Mouse (Mus musculus) cerebellum, postnatal 36 days (tissue): ENCODE data around the gene Hnrnpl.

ENCODE experiments used
- DNase-seq, 2 experiments: peaks; one replicate each; pipeline ENCODE4 v3.0.0; 2021 to 2022; ENCODE audit warnings: mixed read lengths in 2 of 2

The Hnrnpl gene

GRCm38 (mm10) chr7:28812949-28813348 is 4.6 kb downstream of the Hnrnpl start:
- DNase-seq: no peak

DNA sequence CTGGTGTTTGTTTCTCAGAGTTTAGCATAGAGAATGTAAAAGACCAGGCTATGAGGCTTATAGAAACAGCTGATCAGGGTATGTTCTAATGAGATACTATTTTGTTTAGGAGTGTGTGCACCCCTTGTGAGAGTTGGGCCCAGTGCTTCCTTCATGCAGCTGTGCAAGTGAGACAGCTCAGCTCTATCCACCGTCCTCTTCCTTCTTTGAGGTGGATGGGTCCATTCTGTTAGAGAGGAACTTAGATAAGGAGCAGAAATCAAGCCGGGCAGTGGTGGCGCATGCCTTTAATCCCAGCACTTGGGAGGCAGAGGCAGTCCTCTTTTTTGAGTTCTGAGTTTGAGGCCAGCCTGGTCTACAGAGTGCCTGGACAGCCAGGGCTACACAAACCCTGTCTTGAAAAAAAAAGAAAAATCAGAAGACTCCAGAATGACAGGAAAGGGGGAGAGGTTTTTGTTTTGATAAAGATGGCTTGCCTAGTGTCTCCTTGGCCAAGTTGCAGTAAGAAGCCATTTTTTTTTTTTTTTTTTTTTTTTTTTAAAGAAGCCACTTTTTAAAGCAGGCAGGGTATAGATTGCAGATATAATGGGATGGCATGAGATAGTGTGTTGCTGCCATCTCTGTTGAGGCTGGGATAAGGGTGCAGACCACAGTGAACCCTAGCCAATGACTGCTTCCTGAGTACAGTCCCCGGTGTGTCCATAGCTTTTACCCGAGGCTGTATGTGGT is 6.1 kb downstream of the Hnrnpl start:
- DNase-seq: no peak

- no peak for DNase-seq
Observed at GRCm38 (mm10) chr7:28815230-28815629, 6.9 kb downstream of the Hnrnpl start.

DNA sequence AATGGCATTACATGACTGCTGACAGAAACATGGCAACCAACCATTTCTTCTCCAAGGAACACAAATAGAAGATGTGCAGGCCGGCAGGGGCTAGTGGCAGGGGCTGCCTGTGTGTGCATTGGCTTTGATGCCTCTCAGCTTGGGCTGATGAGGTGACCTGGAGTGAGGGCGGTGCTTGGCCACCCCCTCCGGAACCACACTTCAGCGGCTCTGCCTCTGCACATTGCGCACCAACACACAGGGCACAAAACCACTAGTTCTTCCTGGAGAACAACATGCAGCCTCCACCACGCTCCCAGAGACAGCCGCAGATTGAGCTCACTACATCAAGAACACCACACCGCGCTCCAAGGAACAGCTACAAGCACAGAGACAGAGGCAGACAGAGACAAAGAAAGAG is 7.9 kb downstream of the Hnrnpl start:
- DNase-seq: no peak

DNA sequence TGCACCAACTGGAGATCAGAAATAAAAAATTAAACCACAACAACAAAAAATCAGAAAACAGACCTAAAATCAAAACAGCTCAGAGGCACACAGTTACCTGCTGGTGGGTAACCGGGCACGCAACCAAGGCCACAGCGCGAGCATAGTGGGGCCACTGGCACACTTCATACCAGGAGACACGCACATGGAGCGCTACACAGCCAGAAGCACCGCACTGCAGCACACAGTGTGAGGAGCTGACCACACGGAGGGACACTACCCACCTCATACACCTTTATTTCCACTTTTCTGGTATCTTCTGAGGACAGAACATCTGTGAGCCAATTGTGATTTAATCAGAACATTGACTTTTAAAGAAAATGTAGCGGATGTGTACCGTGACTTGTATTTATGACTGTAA is 8.6 kb downstream of the Hnrnpl start:
- no peak for DNase-seq

- DNase-seq: no peak
Observed at GRCm38 (mm10) chr7:28817524-28817923, 9.2 kb downstream of the Hnrnpl start.

DNA sequence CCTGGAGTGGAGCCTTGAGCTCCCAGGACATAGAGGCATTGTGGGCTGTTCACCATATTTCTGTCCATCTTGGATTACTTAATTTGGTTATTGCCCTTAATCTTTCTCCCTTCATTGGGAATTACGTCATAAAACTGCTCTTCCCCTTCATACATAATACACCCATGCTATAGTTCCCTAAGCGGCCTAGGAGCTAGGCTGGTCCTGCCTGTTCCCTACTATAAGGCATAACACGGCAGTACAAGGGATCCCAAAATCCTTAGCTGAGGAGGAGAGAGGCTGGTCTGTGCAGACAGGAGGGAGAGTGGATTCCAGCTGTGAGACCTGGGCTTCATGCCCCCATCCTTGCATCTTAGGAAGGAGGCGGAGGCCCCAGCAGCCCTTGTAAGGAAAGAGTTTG is 9.6 kb downstream of the Hnrnpl start:
- DNase-seq: no peak

DNA sequence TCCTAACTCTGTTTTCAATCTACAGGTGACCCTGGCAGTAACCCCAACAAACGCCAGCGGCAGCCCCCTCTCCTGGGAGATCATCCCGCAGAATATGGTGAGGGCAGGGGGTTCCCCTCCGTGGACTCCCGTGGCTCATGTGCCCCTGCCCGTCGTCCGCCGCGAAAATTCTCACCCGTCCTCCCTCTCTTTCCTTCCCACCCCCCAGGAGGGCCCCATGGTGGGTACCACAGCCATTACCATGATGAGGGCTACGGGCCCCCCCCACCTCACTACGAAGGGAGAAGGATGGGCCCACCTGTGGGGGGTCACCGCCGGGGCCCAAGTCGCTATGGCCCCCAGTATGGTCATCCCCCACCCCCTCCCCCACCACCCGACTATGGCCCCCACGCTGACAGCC is 10.1 kb downstream of the Hnrnpl start:
- no peak for DNase-seq

DNA sequence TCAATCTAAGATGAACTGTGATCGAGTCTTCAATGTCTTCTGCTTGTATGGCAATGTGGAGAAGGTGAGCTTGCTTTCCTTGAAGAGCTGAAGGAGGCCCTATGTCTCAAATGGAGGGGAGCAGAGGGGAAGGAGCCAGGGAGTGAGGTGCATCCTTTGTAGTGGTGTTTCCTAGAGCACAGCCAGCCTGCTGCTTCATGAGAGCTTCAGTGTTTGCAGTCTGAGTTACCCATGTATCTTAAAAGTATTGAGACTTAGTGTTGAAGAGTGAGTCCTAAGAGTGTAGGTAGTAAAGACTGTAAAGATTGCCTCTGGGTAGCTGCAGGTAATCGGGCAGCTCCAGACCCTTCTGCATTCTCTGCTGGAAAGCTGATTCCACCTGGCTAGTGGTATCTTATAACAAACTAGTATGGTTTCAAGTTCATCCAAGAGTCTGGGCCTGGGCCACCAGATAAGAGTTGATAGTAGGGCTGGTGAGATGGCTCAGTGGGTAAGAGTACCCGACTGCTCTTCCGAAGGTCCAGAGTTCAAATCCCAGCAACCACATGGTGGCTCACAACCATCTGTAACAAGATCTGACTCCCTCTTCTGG is 10.6 kb downstream of the Hnrnpl start:
- DNase-seq: no peak

DNA sequence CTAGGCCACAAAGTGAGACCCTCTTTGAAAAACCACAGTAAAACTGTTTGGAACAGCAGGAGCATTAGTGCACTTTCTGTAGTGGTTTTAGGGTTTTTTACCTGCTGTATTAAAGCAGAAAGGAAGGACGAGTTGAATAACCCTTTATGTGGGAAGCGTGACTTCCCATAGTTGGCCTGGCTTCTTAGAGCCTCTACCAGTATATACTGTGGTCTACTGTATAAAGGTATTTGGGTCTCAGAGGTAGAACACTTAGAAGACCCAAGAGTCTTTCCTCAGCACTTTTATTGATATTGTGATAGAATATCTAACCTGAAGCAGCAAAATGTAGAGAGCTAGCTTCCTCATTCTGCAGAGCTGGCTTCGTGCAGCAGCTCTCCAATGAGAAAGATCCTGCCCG is 11.2 kb downstream of the Hnrnpl start:
- no peak for DNase-seq

- no peak for DNase-seq
Observed at GRCm38 (mm10) chr7:28820358-28821260, 12.3 kb downstream of the Hnrnpl start.

GRCm38 (mm10) chr7:28821261-28821831 is 13.0 kb downstream of the Hnrnpl start:
- peak; percentile 71 to 81 for DNase-seq

GRCm38 (mm10) chr7:28822556-28822955 is 14.2 kb downstream of the Hnrnpl start:
- no peak for DNase-seq

GRCm38 (mm10) chr7:28822993-28823903 is 14.9 kb downstream of the Hnrnpl start:
- no peak for DNase-seq

GRCm38 (mm10) chr7:28823932-28824331 is 15.6 kb downstream of the Hnrnpl start:
- no peak for DNase-seq

GRCm38 (mm10) chr7:28824941-28825685 is 16.8 kb downstream of the Hnrnpl start, which contains the start of gene Ech1:
TSS of gene Ech1 (plus strand) at chr7:28825217.
- peak; percentile 87 for DNase-seq

GRCm38 (mm10) chr7:28825686-28826401 is 17.5 kb downstream of the Hnrnpl start:
- no peak for DNase-seq

DNA sequence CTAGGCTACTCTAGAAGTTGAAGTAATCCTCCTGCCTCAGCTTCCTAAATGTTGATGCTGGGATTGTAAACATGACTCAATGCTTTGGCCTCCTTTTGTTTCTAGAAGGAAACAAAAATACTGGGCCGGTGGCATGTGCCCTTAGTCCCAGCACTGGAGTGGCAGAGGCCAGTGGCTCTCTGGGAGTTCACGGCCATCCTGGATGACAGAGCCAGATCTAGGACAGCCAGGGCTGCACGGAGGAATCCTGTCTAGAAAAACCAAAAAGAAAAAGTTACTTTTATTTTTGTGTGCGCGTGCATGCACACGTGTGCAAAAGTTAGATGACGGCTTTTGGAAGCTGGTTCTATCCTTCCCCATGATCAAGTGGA is 18.0 kb downstream of the Hnrnpl start:
- DNase-seq: no peak

DNA sequence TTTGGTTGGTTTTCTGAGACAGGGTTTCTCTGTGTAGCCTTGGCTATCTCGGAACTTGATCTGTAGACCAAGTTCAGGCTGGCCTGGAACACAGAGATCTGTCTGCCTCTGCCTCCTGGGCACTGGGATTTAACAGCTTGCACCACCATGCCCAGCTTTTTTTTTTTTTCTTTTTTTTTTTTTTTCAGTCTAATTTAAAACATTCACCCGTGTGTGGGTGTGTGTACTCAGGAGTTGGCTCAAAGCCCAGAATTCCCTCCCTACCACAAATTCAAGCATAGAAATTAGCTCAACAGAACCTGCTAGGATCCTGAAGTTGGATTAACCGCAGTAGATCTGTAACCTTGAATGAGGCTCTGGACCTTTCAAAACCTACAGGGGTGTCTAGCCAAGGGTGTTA is 19.0 kb downstream of the Hnrnpl start:
- DNase-seq: no peak

GRCm38 (mm10) chr7:28829821-28830220 is 21.5 kb downstream of the Hnrnpl start:
- no peak for DNase-seq

DNA sequence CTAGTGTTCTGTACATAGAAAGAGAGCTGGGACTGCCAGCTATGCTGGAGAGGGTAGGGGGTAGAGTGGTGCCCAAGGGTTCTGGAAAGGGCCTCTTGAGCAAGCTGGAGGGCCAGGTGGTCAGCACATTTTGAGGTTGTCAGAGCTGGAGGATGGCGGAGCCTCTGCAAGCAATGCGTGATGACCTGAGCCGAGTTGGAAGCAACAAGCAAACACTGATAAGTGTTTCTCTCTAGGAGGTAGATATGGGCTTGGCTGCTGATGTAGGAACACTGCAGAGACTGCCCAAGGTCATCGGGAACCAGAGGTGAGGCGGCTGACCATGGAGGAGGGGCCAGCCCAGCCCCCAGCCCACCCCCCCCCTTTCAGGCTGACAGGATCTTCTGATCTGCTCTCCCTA is 22.6 kb downstream of the Hnrnpl start:
- no peak for DNase-seq
